Mouse (Mus musculus) cerebellum, postnatal 14 days (tissue): ENCODE data around the gene Pdzd8.

ENCODE experiments used
- DNase-seq, 2 experiments: peaks; one replicate each; pipeline ENCODE4 v3.0.0; 2021; ENCODE audit warnings: mixed read lengths in 2 of 2

Pdzd8 gene

DNA sequence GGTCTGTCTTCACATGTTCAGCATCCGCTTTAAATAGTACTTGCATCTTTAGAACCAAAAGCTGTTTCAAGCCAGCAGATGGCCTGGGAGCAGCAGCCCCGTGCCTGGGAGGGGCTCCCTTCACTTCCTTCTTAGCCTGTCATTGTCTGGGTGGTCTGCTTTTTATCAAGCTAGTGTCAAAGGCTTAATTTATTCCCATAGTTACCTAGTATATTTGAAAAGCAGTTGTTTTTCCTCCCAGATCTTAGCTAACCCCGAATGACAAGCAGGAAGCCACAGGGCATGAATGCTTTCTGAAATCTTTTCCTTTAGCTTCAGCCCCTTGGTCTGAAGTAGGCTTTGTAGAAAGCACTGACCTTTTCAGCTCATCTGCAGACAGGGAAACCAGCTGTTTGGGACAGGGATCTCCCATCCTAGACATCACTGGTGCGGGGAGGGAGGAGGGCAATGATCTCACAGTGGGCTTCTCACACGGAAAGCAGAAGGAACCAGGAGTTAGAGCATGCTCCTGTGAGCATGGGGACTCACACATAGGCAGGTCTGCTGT lies 78.1 kb downstream of the Pdzd8 start:
- DNase-seq = no peak

GRCm38 (mm10) chr19:59265907-59266306 lies 79.7 kb downstream of the Pdzd8 start:
- DNase-seq = no peak

- DNase-seq = no peak
These were observed 80.6 kb downstream of the Pdzd8 start for GRCm38 (mm10) chr19:59264838-59265532.

DNA sequence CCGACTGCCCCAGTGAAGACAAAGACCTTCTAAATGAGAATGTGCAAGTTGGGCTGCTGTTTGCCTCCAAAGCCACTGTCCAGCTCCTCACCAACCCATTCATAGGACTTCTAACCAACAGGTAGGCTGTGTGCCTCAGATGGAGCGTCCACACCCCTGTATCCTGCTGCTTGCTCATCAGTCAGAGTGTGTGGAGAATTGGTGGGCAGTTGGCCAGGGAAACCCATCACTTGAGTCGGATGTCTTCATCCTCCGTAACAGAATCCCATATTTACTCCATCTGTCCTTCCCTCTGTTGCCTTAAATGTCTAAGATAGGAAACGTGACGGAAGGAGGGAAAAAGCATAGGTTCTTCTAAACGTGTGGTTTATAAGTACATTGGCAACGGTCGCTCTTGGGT lies 82.4 kb downstream of the Pdzd8 start:
- peak in 1 of 2 experiments; percentile 22 for DNase-seq

GRCm38 (mm10) chr19:59261604-59262003 lies 84.0 kb downstream of the Pdzd8 start:
- DNase-seq = no peak

DNA sequence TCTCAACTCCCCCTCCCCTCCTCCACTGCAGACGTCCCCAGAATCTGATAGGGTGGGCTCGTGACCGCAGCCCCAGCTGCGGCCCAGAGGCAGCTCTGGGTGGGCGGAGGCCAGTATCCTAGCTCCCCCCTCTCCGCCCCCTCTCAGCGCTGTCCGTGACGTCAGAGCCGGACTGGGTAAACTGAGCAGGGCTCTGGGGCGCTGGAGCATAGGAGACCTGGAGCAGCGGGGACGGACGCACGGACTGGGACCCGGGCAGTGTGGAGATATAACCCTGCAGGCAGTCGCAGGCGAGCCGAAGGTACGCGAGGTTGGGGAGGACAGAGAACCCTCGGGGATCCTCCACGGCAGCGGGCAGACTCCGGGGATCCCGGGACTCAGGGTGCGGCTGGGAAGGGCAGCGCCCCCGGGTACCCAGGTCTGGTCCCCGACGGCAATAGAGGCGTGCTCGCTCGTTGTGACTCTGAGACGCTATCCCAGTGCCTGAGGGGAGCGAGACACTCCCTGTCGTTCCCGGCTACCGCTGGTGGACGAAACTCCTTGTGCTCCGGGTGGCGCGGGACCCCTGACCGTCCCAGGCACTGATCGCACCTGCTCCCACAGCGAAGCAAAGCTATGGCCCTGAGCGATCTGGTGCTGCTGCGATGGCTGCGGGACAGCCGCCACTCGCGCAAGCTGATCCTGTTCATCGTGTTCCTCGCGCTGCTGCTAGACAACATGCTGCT lies 84.7 kb downstream of the Pdzd8 start, which contains the start of gene Slc18a2:
Gene Slc18a2 (plus strand): TSS at position 179 of the 725 bp plus-strand sequence.
- no peak for DNase-seq

DNA sequence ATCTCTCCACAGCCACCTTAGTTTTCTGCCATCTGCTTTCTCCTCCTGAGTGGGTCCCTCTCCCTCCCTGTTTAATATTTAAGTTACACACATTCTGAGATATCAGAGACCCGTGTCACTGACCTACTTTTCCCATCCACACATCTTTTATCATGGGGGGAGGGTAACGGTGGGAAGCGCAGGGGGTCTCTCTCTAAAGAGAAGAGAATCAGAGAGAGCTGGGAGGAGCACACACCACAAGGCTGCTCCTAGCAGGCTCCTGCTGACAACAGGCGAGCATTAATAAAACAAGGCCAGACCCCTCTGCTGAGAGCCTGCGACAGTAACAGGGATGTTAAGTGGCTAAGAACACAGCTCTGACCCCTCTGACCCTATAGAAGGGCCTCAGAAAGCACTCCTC lies 85.9 kb downstream of the Pdzd8 start:
- DNase-seq = no peak

- no peak for DNase-seq
These were observed 92.9 kb downstream of the Pdzd8 start for GRCm38 (mm10) chr19:59252651-59253050.

DNA sequence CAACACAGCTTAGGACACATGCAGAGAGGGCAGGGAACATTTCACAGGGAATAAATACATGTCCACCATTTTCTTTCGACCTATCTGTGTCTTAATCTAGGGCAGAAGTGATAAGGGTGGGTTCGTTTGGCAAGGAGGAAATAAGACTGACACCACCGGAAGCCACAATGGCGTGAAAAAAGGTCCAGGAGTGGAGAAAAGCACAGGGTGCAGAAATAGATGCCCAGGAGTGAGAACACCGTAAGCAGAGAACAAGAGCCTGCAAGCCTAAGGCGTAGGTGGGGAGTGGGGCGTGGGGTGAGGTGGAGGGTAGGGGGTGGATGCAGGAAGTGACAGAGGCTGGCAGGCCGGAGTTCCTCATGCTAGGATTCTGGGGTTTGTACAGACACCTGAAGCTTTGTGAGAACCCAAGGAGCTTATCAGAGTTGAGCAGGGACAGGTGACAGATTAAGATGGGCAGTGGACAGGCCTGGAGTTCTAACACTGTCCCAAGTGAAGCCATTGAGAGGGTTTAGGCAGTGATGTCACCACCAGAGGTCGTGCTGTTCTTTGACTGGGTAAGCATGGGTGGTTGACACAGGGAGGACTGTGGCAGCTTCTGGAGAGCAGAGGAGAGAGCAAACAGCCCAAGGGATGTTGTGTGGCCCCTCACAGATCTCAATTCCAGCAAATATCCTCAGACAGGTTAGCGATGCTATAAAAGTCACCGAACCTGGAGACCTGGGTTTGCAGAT lies 96.9 kb downstream of the Pdzd8 start:
- no peak for DNase-seq

GRCm38 (mm10) chr19:59248144-59248543 lies 97.4 kb downstream of the Pdzd8 start:
- DNase-seq = no peak
